Mouse (Mus musculus) macrophage (primary cell): ENCODE measurements around the gene Agmo. TPM values are rescaled to one million over a fixed set of nuclear protein-coding genes. Genes with fewer than 3 reads are reported as not detected.
A peak's percentile ranks its signal among the peaks of the same experiment; 100 is the strongest.

Experiments
- H3K27ac ChIP-seq: fragments of 350-480 bp; formaldehyde crosslinking; 2 replicates; pipeline ENCODE4 v1.9.0; 2021
- H3K36me3 ChIP-seq: fragments of 350-480 bp; formaldehyde crosslinking; 2 replicates; pipeline ENCODE4 v1.9.0; 2021; ENCODE audit errors: inconsistent target
- H3K4me3 ChIP-seq: fragments of 350-480 bp; formaldehyde crosslinking; 2 replicates; pipeline ENCODE4 v1.9.0; 2021; ENCODE audit errors: inconsistent target
- H3K79me2 ChIP-seq: fragments of 350-480 bp; formaldehyde crosslinking; 2 replicates; pipeline ENCODE4 v1.9.0; 2021; ENCODE audit errors: inconsistent target
- WGBS: methylation state at CpG from one replicate; pipeline ENCODE4 v1.1.7; 2026; ENCODE audit warnings: inconsistent platforms; ENCODE audit not compliant: missing documents; 5-methylcytosine and 5-hydroxymethylcytosine counted together
- polyA plus RNA-seq: library from polyadenylated mRNA; stranded (reverse); fragments of 250-400 nt; gene quantifications from 3 replicates; pipeline ENCODE4 v1.2.4, GENCODE M21; 2018; ENCODE audit warnings: inconsistent platforms
- total RNA-seq, 78 experiments: library from RNA; depleted of rRNA; stranded (reverse); fragments of 250-400 nt; gene quantifications; 1 replicate in 9 of 78; 2 replicates in 24 of 78; 3 replicates in 43 of 78; 4 replicates in 2 of 78; pipeline ENCODE4 v1.2.4; 2018; ENCODE audit warnings: inconsistent platforms in 56 of 78

Gene Agmo
- total RNA-seq (2018; cell fraction: chromatin; rRNA removed) = 10 to 100 TPM in 7 of 26 experiments, 1 to 10 TPM in 19; 1.2 to 17.8 (median 3.8) TPM
- 1 to 10 TPM in 13 of 26 experiments, under 1 TPM in 13; 0.24 to 4.8 (median 1.8) TPM for total RNA-seq (2018; cell fraction: cytosol; rRNA removed)
- total RNA-seq (2018; cell fraction: nucleus; rRNA removed) = 10 to 100 TPM in 8 of 26 experiments, 1 to 10 TPM in 13, under 1 TPM in 5; 0.68 to 15.1 (median 3.6) TPM
- polyA plus RNA-seq = 0.98 to 6.1 TPM (median 5.8 TPM) in 3 replicates

DNA sequence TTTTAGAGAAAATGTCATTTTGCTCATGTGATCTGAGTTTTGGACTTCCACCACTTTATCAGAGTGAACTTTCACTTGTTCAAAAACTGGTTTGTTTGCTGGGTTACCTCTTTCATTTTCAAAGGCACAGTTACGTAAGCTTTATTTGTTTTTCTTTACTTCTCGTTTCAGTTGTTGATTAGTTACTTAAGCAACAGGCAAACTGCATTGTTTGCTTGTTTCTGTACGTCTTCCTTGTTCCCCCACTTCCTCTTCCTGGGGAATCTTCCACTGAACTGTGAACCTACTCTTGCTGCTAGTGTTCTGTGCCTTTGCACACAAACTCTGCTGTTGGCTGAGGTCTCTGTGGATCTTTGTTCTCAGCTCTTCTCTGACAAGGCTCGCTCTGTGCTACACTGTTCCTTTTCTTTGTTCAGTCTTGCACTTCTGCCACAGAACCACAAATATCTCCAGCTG lies at the start of gene Agmo:
Gene Agmo, plus strand, starts transcription at position 76 of the 456 bp plus-strand sequence.
- 10% methylated on average over 4 of the region's 4 CpGs for WGBS
- Histone ChIP-seq H3K36me3 (no peaks in the 10 kb centered on the region), H3K27ac (peak within 1 kb of the TSS; percentile 67), H3K79me2 (no peaks in the 10 kb centered on the region), H3K4me3 (peak within 1 kb of the TSS; percentile 8; the same call in 1 of the 2 replicates)

DNA sequence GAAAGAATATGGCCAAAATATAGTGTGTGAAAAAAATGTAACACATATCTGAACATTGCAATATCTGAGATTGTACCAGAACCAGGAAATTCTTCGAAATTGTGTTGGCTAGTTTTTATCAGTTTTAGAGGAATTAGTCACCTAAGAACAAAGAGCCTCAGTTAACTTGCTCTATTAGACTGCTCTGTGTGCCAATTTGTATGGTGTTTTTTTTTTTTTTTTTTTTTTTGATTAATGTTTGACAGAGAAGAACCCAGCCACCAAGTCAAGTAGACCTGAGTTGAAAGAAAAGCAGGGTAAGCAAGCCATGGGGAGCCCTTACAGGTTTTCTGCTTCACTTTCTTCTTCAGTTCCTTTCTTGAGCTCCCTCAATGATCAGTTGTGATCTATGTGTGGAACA lies 10.3 kb upstream of the Agmo start:
- Histone ChIP-seq H3K36me3 (no peaks in the 10 kb centered on the region), H3K27ac (no peak overlapping the region), H3K4me3 (no peak overlapping the region), H3K79me2 (no peaks in the 10 kb centered on the region)
- WGBS = 67% methylated on average over 1 of the region's 1 CpGs

DNA sequence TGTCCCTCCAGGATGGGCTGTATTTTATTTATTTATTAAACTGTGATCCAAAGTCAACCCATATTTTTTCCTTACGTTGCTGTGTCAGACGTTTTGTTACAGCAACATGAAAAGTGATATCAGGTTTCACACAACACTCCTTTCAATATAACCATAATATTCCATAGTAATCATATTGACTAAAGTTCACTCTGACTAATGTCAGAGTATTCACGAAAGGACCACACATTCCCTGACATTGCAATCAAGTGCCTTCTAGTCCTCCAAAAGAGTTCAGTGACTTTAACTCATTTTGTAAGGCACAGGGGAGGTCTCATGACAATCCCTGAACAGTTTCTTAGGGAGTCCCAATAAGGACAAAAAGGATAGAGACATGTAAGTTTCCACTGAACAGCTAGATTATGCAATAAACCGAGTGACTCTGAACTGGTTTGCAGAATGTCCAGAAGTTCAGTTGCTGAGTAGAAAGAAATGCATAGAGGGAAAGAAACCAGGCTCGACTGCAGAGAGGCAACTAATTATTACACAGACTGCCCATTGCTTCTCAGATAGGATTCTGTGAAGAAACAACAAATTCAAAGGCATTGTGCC lies 371 bp upstream of the Agmo start:
- Histone ChIP-seq H3K36me3 (no peaks in the 10 kb centered on the region), H3K27ac (peak overlapping the region; percentile 67), H3K79me2 (no peaks in the 10 kb centered on the region), H3K4me3 (peak overlapping the region; percentile 8; the same call in 1 of the 2 replicates)
- 62% methylated on average over 5 of the region's 5 CpGs for WGBS

DNA sequence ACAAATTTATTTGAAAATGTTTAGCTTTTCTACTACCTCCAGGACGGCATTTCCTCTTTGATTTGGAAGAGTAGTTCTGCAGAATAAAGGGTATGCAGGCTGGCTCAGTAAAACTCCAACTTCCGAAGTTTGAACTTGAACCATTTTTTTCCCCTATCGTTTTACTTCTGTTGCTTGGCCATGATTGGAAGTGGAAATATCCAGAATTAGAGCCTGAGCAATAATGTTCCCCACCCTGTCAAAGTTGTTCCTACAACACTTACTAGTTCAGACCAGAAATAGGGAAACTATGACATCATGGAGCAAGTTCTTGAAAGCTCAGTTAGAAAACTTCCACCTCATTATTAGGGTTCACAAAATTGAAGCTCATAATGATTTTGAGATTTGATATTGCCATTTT lies 1.0 kb downstream of the Agmo start:
- no peak overlapping the region for H3K27ac ChIP-seq
- no peaks in the 10 kb centered on the region for H3K79me2 ChIP-seq
- 88% methylated on average over 3 of the region's 3 CpGs for WGBS
- no peaks in the 10 kb centered on the region for H3K36me3 ChIP-seq
- H3K4me3 ChIP-seq = no peak overlapping the region

DNA sequence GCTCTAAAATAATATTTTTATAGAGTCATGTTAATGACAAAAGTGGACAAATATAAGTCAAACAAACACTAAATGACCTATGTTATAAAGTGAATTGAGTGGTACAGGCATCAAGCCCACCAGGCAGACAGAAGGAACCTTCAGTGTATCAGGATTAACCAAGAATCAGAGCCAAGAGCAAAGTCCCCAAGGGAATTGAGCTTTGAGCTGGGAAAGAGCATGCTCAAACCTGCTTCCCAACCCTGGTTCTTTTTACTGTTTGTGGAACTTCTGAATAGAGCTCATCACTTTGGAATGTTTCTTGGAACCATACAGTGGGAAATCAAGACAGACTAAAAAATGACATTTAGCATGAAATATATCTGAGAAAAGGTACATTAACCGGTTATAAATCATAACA lies 3.4 kb downstream of the Agmo start:
- Histone ChIP-seq H3K36me3 (no peaks in the 10 kb centered on the region), H3K27ac (no peak overlapping the region), H3K4me3 (no peak overlapping the region), H3K79me2 (no peaks in the 10 kb centered on the region)
- WGBS = 85% methylated on average over 1 of the region's 1 CpGs

DNA sequence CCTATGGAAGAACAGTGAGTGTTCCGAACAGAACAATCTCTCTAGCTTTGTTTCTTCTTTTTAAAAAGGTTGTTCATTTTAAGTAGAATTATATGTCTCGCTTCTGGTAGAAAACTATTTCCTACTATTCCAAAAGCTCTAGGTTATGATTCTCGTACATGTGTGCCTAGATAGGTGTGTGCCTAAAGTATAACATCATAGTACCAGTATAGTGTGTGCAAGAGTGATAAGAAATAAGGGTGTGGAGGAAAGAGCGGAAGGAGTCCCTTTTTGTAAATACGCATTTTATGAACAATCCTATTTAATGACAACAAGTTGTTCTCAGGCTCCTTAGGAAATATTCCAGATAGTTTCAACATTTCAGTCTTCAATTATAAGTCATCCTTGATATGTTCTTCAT lies 10.2 kb downstream of the Agmo start:
- Histone ChIP-seq H3K27ac (no peak overlapping the region), H3K4me3 (no peak overlapping the region), H3K36me3 (no peaks in the 10 kb centered on the region), H3K79me2 (no peaks in the 10 kb centered on the region)
- WGBS = 88% methylated on average over 5 of the region's 5 CpGs

DNA sequence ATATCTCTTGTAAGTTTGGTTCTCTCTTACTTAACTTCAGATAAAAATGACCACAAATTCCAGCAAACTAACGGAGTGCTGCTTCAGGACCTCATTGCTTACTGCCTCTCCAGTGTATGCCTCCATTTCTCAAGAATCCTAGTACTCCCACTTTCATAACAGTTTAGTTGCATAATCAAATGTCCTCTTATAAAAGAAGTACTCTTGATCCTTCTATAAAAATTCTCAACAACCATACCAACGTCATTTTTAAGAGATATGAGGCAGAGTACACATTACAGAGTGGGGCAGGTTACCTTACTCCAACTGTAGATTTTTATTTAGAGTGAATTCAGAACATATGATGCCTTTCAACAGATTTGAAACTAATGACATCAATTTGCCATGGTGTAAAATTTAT lies 15.7 kb downstream of the Agmo start:
- Histone ChIP-seq H3K27ac (no peak overlapping the region), H3K36me3 (no peaks in the 10 kb centered on the region), H3K4me3 (no peak overlapping the region), H3K79me2 (no peaks in the 10 kb centered on the region)
- 74% methylated on average over 2 of the region's 2 CpGs for WGBS

DNA sequence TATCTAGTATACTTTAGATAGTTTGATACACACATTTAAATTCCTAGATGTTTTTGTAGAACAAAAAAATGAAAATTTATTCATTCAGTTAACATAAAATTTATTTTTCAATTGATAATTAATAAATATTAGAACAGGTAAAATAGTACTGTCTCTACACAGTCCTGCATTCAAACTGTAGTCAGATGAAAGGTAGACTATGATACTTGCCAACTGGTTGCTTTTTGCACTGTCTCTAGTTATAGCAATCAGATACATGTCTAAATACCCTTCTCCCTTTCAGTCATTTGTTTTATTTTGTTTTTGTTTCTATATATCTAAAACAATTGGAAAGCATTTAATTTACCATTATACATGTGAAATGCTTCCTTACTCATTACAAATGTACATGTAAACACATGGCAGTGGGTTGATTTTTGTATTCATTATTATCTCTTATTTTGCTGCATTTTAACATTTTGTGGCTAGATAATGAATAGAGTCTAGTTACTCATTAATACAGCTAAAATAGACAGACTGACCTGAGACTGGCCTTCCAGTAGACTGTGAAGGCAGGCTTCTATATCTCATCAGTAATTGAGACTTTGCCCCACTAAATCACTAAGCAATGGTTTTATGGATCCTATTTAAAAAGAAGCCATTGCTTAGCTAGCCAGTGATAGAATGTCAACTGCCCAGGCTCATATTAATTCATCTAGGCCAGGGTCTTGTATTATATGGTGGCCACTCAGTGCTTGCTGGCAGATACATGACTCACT lies 18.5 kb downstream of the Agmo start:
- no peaks in the 10 kb centered on the region for H3K36me3 ChIP-seq
- H3K27ac ChIP-seq = no peak overlapping the region
- no peaks in the 10 kb centered on the region for H3K79me2 ChIP-seq
- no peak overlapping the region for H3K4me3 ChIP-seq

DNA sequence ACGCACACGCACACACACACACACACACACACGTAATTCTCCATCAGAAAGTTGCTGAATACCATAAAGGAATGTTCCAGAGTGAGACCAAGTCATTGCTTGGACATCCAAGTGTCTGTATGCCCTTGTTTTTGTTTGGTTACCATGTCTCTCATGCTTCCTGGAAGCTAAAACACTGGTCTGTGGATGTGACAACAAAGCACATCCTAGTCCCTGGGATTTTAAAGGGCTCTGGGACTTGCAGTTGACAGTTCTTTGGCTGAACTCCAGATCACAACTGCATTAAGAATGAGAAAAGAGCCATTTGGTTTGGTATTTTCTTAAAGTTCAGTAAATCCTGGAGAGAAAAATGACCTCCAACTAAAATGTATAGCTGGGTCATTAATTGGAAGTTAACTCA lies 22.2 kb downstream of the Agmo start:
- WGBS = 73% methylated on average over 3 of the region's 3 CpGs
- Histone ChIP-seq H3K27ac (no peak overlapping the region), H3K4me3 (no peak overlapping the region), H3K36me3 (no peaks in the 10 kb centered on the region), H3K79me2 (no peaks in the 10 kb centered on the region)

DNA sequence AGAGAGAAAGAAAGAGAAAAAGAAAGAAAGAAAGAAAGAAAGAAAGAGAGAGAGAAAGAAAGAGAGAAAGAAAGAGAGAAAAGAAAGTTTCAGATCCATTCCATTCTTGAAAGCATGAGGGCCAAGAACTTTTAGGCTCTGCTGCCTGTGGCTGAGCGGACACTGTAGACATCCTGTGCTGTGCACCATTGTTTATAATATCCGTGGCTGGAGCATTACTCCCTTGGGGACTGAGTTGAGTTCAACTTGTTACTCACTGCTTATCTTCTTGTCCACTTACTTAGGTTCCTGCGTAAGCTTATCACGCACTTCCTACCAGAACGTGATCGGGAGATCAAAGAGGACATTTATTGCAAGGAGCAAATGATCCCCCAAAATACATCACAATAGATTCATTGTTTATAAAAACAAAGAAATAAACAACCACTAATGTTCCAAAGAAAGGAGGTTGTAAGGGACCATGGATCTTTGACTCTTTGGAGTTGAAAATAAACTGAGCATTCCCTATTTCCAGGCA lies 27.3 kb downstream of the Agmo start:
- Histone ChIP-seq H3K4me3 (no peak overlapping the region), H3K36me3 (no peaks in the 10 kb centered on the region), H3K79me2 (no peaks in the 10 kb centered on the region), H3K27ac (no peak overlapping the region)
- 74% methylated on average over 6 of the region's 6 CpGs for WGBS

DNA sequence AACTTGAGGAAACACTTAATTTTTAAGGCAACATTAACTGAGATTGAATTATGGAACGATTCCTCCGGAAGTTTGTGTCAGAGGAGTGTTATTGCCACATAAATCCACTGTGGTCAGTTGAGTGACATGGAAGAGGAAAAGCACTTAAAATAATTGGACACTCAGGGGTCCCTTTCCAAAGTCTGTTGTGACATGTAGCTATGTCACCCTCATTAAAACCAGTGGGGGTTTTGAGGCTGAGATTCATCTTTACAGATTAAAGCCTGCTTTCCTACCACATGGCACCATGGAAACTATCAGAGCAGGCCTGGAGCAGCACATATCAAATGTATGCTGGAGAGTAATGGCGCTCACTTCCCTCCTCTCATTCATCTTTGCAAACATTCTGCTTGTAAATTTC lies 31.2 kb downstream of the Agmo start:
- Histone ChIP-seq H3K27ac (no peak overlapping the region), H3K36me3 (no peaks in the 10 kb centered on the region), H3K4me3 (no peak overlapping the region), H3K79me2 (no peaks in the 10 kb centered on the region)
- 39% methylated on average over 3 of the region's 3 CpGs for WGBS

DNA sequence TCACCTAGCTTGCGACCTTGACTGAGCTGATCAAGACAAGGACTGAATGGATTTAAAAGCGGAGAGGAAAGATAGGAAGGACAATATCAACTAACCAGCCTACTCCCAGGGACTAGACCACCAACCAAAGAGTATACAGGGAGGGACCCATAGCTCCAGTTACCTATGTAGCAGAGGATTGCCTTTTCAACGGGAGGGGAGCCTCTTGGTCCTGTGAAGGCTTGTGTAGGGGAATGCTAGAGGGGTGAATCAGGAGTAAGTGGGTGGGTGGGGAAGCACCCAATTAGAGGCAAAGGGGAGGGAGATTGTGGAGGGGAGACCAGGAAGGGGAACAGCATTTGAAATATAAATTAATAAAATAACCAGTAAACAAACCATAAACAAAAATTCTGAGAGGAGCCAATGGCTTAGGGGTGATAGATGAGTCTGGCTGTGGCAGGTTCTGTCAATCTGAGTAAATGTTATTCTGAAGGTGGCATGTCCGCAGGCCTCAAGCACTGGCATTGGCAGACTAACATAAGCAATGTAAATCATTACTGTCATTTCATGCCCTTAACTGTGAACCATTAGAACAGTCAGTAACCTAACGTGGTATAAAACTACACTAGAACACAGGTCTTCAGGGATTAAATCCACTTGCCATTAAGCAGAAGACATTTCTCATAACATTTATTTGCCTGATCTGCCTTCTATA lies 32.7 kb downstream of the Agmo start:
- no peak overlapping the region for H3K27ac ChIP-seq
- WGBS = 97% methylated on average over 5 of the region's 5 CpGs
- no peak overlapping the region for H3K4me3 ChIP-seq
- H3K79me2 ChIP-seq = no peaks in the 10 kb centered on the region
- no peaks in the 10 kb centered on the region for H3K36me3 ChIP-seq

DNA sequence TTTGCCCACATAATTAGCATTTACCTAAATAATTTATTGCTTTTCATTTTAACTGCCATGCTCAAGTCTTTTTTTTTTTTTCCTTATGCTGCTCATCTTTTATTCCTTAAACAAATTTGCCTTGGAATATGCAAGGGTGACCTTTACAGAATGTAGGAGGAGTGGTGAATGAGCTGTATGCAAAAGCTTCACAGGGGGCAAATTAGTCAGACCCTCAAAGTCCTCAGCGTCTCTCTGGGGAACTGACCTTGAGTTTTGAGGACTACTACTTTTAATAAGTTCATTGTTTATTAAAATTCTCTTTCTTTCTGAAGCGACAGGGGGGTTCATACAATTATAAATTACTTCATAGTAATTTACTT lies 33.2 kb downstream of the Agmo start:
- Histone ChIP-seq H3K4me3 (no peak overlapping the region), H3K27ac (no peak overlapping the region), H3K79me2 (no peaks in the 10 kb centered on the region), H3K36me3 (no peaks in the 10 kb centered on the region)
- 87% methylated on average over 2 of the region's 2 CpGs for WGBS

DNA sequence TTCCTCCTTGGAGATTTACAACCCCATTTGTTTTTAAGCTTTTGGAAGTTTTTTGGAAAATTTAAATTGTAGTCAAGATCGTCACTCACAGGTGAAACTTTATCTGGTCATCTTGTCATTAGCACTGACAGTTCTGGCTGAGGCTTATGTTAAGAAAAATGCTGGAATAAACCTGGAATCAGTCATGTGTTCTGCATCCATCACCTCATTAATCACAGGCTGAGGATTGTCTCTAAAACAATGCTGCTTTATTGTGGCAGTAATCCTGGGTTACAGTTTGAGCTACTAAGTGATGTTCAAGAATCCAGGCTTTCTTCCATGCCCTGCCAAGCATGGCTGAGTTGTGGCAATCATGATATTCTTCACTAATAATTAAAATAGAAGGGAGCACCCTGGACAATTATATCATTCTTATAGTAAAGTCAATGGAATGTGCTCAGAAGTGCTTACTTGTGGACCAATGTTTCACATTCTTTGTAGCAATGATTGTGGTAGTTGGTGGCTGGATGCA lies 65.6 kb downstream of the Agmo start:
- 87% methylated on average over 1 of the region's 1 CpGs for WGBS

More for the DNA sequence above, 65.6 kb downstream of the Agmo start:
- H3K27ac ChIP-seq = no peak overlapping the region
- H3K4me3 ChIP-seq = no peak overlapping the region
- H3K36me3 ChIP-seq = no peaks in the 10 kb centered on the region
- no peaks in the 10 kb centered on the region for H3K79me2 ChIP-seq
